Mouse (Mus musculus): Measurements from ENCODE around the gene Tnnt3. TPM values are rescaled to one million over a fixed set of nuclear protein-coding genes. Genes with fewer than 3 reads are reported as not detected.

The Tnnt3 gene
- polyA plus RNA-seq, 2 experiments = 114 to 183 TPM

DNA sequence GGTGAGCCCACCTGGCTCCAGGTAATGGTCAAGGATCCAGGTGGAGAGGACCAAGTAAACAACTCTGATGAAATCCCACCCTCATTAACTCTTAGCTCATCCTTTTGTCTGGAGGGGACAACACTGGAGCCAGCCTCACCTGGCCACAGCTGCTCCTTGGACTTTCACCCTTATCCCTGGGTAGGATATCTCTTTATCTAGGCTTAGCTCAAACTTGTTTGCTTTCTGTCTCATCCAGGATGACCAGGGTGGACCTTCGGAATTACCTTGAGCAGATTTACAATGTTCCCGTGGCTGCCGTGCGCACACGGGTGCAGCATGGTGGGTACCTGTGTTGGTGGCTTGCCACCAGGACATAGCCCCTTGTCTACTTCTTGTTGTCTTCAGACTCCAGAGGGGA is 37.2 kb downstream of the Tnnt3 start:
- Histone ChIP-seq H3K4me2 (replicated peaks; ENCODE audit: low read depth, low read length, severe bottlenecking) (no peak overlapping the region), H3K36me3 (ENCODE audit: control insufficient read depth, insufficient read depth, low read length) (peaks cover 2% of the 10 kb centered on the region; the same call in 1 of the 2 replicates), H3K27me3 (ENCODE audit: control insufficient read depth, insufficient read depth, low read length) (no peaks in the 10 kb centered on the region), H3K27ac (replicated peaks; ENCODE audit: low read depth, low read length) (peak overlapping the region; percentile 97), H3K9me3 (ENCODE audit: control insufficient read depth, low read length) (no peaks in the 10 kb centered on the region), H3K4me1 (ENCODE audit: control insufficient read depth, insufficient read depth, low read length) (peaks cover 80% of the 10 kb centered on the region), H3K9ac (ENCODE audit: low read depth, low read length, severe bottlenecking) (no peak overlapping the region), H3K4me3 (replicated peaks; ENCODE audit: low read length) (no peak overlapping the region)
- 96% methylated on average over 5 of the region's 5 CpGs for WGBS
- DNase-seq (ENCODE audit: low spot score) (no peak), ATAC-seq (ENCODE audit: low FRiP score, low read depth) (no peak)
- no peak for TF ChIP-seq POLR2A (IDR thresholded peaks at IDR 0.05; ENCODE audit: borderline replicate concordance, extremely low read depth, insufficient read depth, insufficient read length)

DNA sequence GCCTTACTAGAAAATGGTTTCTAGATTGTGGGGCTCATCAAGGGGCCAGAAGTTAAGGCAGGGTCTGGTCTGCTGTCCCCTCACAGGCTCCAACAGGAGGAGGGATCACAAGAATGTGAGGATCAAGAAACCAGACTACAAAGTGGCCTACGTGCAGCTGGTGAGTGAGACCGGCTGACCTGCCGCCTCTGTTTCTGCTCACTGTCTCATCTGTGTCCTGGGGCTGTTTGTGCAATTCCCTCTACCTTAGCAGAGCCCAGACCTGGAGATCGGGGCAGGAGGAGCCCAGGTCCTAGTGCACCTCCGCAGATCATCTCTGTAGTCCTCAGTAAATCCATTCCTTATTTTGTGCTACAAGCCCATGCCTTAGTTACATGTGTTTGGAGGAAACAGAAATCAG is 38.5 kb downstream of the Tnnt3 start:
- WGBS = 27% methylated on average over 5 of the region's 5 CpGs
- Histone ChIP-seq H3K27ac (replicated peaks; ENCODE audit: low read depth, low read length) (peak overlapping the region; percentile 74), H3K4me3 (replicated peaks; ENCODE audit: low read length) (no peak overlapping the region), H3K4me1 (ENCODE audit: control insufficient read depth, insufficient read depth, low read length) (peaks cover 81% of the 10 kb centered on the region), H3K9ac (ENCODE audit: low read depth, low read length, severe bottlenecking) (no peak overlapping the region), H3K4me2 (replicated peaks; ENCODE audit: low read depth, low read length, severe bottlenecking) (no peak overlapping the region), H3K36me3 (ENCODE audit: control insufficient read depth, insufficient read depth, low read length) (peaks cover 9% of the 10 kb centered on the region; the same call in 1 of the 2 replicates), H3K9me3 (ENCODE audit: control insufficient read depth, low read length) (no peaks in the 10 kb centered on the region), H3K27me3 (ENCODE audit: control insufficient read depth, insufficient read depth, low read length) (no peaks in the 10 kb centered on the region)
- TF ChIP-seq POLR2A (IDR thresholded peaks at IDR 0.05; ENCODE audit: borderline replicate concordance, extremely low read depth, insufficient read depth, insufficient read length) = no peak
- ATAC-seq (ENCODE audit: low FRiP score, low read depth) (no peak), DNase-seq (ENCODE audit: low spot score) (no peak)

DNA sequence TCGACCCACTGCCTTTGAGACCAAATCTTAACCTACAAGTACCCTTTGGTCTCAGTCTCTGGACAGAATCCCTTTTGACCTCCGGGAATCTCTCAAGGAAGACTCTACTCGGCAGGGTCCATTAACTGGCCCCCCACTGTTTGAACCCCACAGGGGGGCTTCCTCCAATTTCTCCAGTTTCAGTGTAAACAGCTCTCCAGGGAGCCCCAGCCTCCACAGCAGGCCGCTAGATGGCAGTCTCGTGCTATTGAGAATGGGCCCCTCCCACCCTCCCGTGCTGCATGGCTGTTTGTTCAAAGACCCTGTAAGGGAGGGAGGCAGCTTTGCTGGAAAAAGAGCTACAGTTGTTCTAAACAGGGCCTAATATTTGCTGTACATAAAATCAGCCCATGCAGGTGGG is 39.2 kb downstream of the Tnnt3 start:
- H3K27ac ChIP-seq (replicated peaks; ENCODE audit: low read depth, low read length) = peak overlapping the region; percentile 89
- H3K4me1 ChIP-seq (ENCODE audit: control insufficient read depth, insufficient read depth, low read length) = peaks cover 82% of the 10 kb centered on the region
- peak overlapping the region; percentile 25 for H3K4me2 ChIP-seq (replicated peaks; ENCODE audit: low read depth, low read length, severe bottlenecking)
- peak; percentile 87 for DNase-seq (ENCODE audit: low spot score)
- 1% methylated on average over 6 of the region's 6 CpGs for WGBS
- H3K36me3 ChIP-seq (ENCODE audit: control insufficient read depth, insufficient read depth, low read length) = peaks cover 9% of the 10 kb centered on the region; the same call in 1 of the 2 replicates
- H3K9me3 ChIP-seq (ENCODE audit: control insufficient read depth, low read length) = no peaks in the 10 kb centered on the region
- H3K27me3 ChIP-seq (ENCODE audit: control insufficient read depth, insufficient read depth, low read length) = no peaks in the 10 kb centered on the region
- H3K4me3 ChIP-seq (replicated peaks; ENCODE audit: low read length) = no peak overlapping the region
- no peak for TF ChIP-seq POLR2A (IDR thresholded peaks at IDR 0.05; ENCODE audit: borderline replicate concordance, extremely low read depth, insufficient read depth, insufficient read length)
- ATAC-seq (ENCODE audit: low FRiP score, low read depth) = peak; percentile 70
- no peak overlapping the region for H3K9ac ChIP-seq (ENCODE audit: low read depth, low read length, severe bottlenecking)

DNA sequence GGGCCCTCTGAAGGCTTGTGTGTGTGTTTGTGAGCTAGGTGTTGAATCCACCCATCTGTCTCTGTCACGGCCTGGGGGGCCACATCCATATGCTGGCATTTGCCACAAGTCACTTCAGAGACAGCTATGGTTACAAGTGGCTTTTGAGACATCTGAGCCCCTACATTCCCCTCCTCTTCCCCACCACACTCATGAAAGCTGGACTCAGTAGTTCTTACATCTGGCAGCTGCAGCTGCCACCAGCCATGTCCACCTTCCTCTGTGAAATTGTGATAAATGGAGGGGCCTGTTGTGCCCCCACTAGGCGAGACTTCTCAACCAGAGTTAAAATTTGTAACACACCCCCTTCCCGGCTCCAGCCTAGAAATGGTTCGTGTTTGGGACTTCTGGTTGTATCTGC is 39.7 kb downstream of the Tnnt3 start:
- Histone ChIP-seq H3K27me3 (ENCODE audit: control insufficient read depth, insufficient read depth, low read length) (no peaks in the 10 kb centered on the region), H3K4me3 (replicated peaks; ENCODE audit: low read length) (no peak overlapping the region), H3K4me2 (replicated peaks; ENCODE audit: low read depth, low read length, severe bottlenecking) (peak overlapping the region; percentile 25), H3K36me3 (ENCODE audit: control insufficient read depth, insufficient read depth, low read length) (peaks cover 9% of the 10 kb centered on the region; the same call in 1 of the 2 replicates), H3K9ac (ENCODE audit: low read depth, low read length, severe bottlenecking) (peak overlapping the region; percentile 13; the same call in 1 of the 2 replicates), H3K9me3 (ENCODE audit: control insufficient read depth, low read length) (no peaks in the 10 kb centered on the region), H3K27ac (replicated peaks; ENCODE audit: low read depth, low read length) (peak overlapping the region; percentile 89), H3K4me1 (ENCODE audit: control insufficient read depth, insufficient read depth, low read length) (peaks cover 83% of the 10 kb centered on the region)
- WGBS = 9% methylated on average over 4 of the region's 4 CpGs
- DNase-seq (ENCODE audit: low spot score) (no peak), ATAC-seq (ENCODE audit: low FRiP score, low read depth) (peak; percentile 45)
- no peak for TF ChIP-seq POLR2A (IDR thresholded peaks at IDR 0.05; ENCODE audit: borderline replicate concordance, extremely low read depth, insufficient read depth, insufficient read length)

DNA sequence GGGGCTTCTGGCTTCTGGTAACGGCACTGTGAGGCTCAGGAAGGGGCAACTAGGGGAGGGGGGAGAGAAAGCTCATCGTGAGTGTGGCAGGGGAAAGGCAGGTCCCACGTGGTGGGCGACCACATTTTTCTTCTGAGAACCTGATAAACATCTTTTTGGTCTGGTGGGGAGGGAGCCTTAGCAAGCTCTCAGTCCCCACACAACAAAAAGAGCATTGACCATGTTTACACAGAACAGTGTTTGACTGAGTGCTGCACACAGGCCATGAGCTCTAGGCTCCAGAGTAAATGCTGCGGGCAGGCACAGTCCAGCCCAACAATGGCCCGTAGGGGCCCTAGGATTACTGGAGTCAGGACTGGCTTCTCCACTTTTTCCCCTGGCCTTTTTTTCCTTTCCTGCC is 40.1 kb downstream of the Tnnt3 start:
- WGBS = 12% methylated on average over 6 of the region's 6 CpGs
- H3K36me3 ChIP-seq (ENCODE audit: control insufficient read depth, insufficient read depth, low read length) = peaks cover 9% of the 10 kb centered on the region; the same call in 1 of the 2 replicates
- H3K27ac ChIP-seq (replicated peaks; ENCODE audit: low read depth, low read length) = peak overlapping the region; percentile 89
- ATAC-seq (ENCODE audit: low FRiP score, low read depth) (no peak), DNase-seq (ENCODE audit: low spot score) (no peak)
- no peaks in the 10 kb centered on the region for H3K9me3 ChIP-seq (ENCODE audit: control insufficient read depth, low read length)
- peak overlapping the region; percentile 13; the same call in 1 of the 2 replicates for H3K9ac ChIP-seq (ENCODE audit: low read depth, low read length, severe bottlenecking)
- peaks cover 83% of the 10 kb centered on the region for H3K4me1 ChIP-seq (ENCODE audit: control insufficient read depth, insufficient read depth, low read length)
- no peaks in the 10 kb centered on the region for H3K27me3 ChIP-seq (ENCODE audit: control insufficient read depth, insufficient read depth, low read length)
- TF ChIP-seq POLR2A (IDR thresholded peaks at IDR 0.05; ENCODE audit: borderline replicate concordance, extremely low read depth, insufficient read depth, insufficient read length) = no peak
- H3K4me3 ChIP-seq (replicated peaks; ENCODE audit: low read length) = no peak overlapping the region
- H3K4me2 ChIP-seq (replicated peaks; ENCODE audit: low read depth, low read length, severe bottlenecking) = peak overlapping the region; percentile 25; the same call in 1 of the 2 replicates

All from limb, embryonic 14.5 days (tissue).